In the genomic region with DNA sequence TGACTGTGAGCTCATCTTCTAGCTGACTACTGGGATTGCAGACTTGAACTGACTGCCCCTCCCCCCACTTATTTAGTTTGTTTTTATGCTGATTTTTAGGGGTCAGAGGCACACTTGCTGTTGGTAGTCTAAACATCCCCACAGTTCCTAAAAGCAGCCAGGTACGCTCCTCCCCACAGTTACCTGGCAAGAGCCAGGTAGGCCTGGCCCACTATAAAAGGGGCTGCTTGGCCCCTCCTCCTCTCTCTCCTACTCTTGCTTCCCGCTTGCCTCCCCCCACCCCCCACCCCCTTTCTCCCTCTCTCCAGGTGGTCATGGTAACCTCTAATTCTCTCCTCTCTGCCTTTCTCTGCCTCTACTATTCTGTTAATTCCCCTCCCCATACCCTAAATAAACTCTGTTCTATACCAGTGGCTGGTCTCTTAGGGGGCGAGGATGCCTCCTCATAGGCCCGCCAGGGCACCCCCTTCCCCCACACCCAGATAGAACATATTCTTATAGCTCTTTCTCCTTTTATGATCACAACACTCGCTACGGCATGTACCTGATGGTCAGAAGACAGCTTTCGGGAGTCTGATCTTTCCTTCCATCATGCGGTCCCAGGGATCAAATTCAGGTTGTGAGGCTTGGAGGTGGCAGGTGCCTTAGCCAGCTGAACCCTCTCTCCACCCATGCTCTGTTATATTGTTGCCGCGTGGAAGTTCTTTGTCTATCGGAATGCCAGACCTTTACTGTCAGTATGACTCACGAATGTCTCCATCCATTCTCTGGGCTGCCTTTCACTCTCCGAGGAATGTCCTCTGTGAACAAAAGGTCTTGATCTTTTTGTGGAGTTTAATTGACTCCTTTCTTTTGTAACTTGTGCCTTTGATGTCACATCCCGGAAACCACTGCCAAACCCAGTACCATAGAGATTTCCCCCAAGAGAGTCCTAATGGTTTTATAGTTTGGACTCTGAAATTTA, we compare ENCODE assay signal across 9 mouse cellular contexts. TPM values are rescaled to one million over a fixed set of nuclear protein-coding genes. Genes with fewer than 3 reads are reported as not detected.
DNase-seq lines count a peak whose midpoint lies in the region; ATAC-seq and TF ChIP-seq lines count a peak whose summit lies in the region.
"Had no signal": no experiment of that assay in that cellular context is flagged by ENCODE, and none has a peak within 500 bp of the region (broad histone marks: within the 10 kb centered on the region; RNA-seq: fewer than 3 reads in every experiment).

No protein-coding gene starts in this region.

- ATAC-seq in lung, embryonic 15.5 days (ENCODE audit: borderline replicate concordance, extremely low read depth, low FRiP score, low TSS enrichment), result peak; percentile 31; the same call in 1 of the 2 replicates
- ATAC-seq in embryonic facial prominence, embryonic 13.5 days (ENCODE audit: insufficient number of reproducible peaks, insufficient read depth, low FRiP score, low TSS enrichment, low read depth), result 0 out of 2 replicates have a peak, but pooled peaks have one; percentile 22
- ATAC-seq in kidney, embryonic 16.5 days (ENCODE audit: low FRiP score, low TSS enrichment), result no peak

- peaks cover 15% of the 10 kb centered on the region for H3K36me3 ChIP-seq in lung, embryonic 15.5 days
- peaks cover 19% of the 10 kb centered on the region for H3K36me3 ChIP-seq in embryonic facial prominence, embryonic 13.5 days
- peaks cover 43% of the 10 kb centered on the region for H3K36me3 ChIP-seq in limb, embryonic 10.5 days
- 0 out of 2 replicates have a peak, but pooled peaks cover 11% of the 10 kb centered on the region for H3K36me3 ChIP-seq in kidney, embryonic 16.5 days (ENCODE audit: insufficient read depth, low read length)

- no peaks in the 10 kb centered on the region for H3K9me3 ChIP-seq in lung, embryonic 15.5 days
- no peaks in the 10 kb centered on the region for H3K9me3 ChIP-seq in embryonic facial prominence, embryonic 13.5 days
- H3K9me3 ChIP-seq in limb, embryonic 10.5 days (replicated peaks), result no peaks in the 10 kb centered on the region
- no peaks in the 10 kb centered on the region for H3K9me3 ChIP-seq in kidney, embryonic 16.5 days (ENCODE audit: low read length)

- no peak for TF ChIP-seq POLR2A in lung, adult 2 months (IDR thresholded peaks at IDR 0.05; ENCODE audit: borderline replicate concordance, extremely low read depth, low read depth, low read length)

- 43% methylated on average over 14 of the region's 14 CpGs for WGBS in lung, embryonic 15.5 days
- 46% methylated on average over 14 of the region's 14 CpGs for WGBS in lung, adult 2 months
- 28% methylated on average over 14 of the region's 14 CpGs for WGBS in embryonic facial prominence, embryonic 13.5 days
- WGBS in limb, embryonic 10.5 days, result 31% methylated on average over 14 of the region's 14 CpGs
- WGBS in kidney, embryonic 16.5 days, result 30% methylated on average over 14 of the region's 14 CpGs

- no peak for DNase-seq in lung, adult 2 months
- no peak for DNase-seq in limb, embryonic 10.5 days (ENCODE audit: low spot score)
- DNase-seq in retina, embryonic 14.5 days (ENCODE audit: low spot score), result peak; percentile 21
- no peak for DNase-seq in spleen, postnatal 4 days (ENCODE audit: low spot score in 2 of 2)
- DNase-seq in heart, adult 8-10 months (ENCODE audit: low spot score), result no peak

- H3K4me2 ChIP-seq in lung, embryonic 15.5 days, result peak overlapping the region; percentile 9; the same call in 1 of the 2 replicates
- no peak overlapping the region for H3K4me2 ChIP-seq in embryonic facial prominence, embryonic 13.5 days
- no peak overlapping the region for H3K4me2 ChIP-seq in kidney, embryonic 16.5 days (replicated peaks; ENCODE audit: low read depth, low read length)

- H3K4me3 ChIP-seq in lung, embryonic 15.5 days, result no peak overlapping the region
- H3K4me3 ChIP-seq in lung, adult 2 months (replicated peaks; ENCODE audit: extremely low read depth, low read depth, low read length), result no peak overlapping the region
- H3K4me3 ChIP-seq in embryonic facial prominence, embryonic 13.5 days, result no peak overlapping the region
- H3K4me3 ChIP-seq in limb, embryonic 10.5 days, result no peak overlapping the region
- no peak overlapping the region for H3K4me3 ChIP-seq in kidney, embryonic 16.5 days (ENCODE audit: low read length)
- H3K4me3 ChIP-seq: erythroblast, embryonic 14.5 days had no signal

- no peak for TF ChIP-seq CTCF in lung, adult 2 months (IDR thresholded peaks at IDR 0.05; ENCODE audit: insufficient read depth, low read length)

- H3K27ac ChIP-seq in lung, embryonic 15.5 days, result peak overlapping the region; percentile 80
- H3K27ac ChIP-seq in embryonic facial prominence, embryonic 13.5 days, result no peak overlapping the region
- 0 out of 2 replicates have a peak overlapping the region, but pooled peaks have one; percentile 31 for H3K27ac ChIP-seq in limb, embryonic 10.5 days
- H3K27ac ChIP-seq in kidney, embryonic 16.5 days (ENCODE audit: low read length), result no peak overlapping the region

- H3K4me1 ChIP-seq in lung, embryonic 15.5 days, result peaks cover 36% of the 10 kb centered on the region
- peaks cover 20% of the 10 kb centered on the region for H3K4me1 ChIP-seq in lung, adult 2 months (ENCODE audit: control insufficient read depth, insufficient read depth, low read length)
- H3K4me1 ChIP-seq in embryonic facial prominence, embryonic 13.5 days, result peaks cover 15% of the 10 kb centered on the region
- peaks cover 20% of the 10 kb centered on the region for H3K4me1 ChIP-seq in limb, embryonic 10.5 days
- H3K4me1 ChIP-seq in kidney, embryonic 16.5 days (ENCODE audit: insufficient read depth, low read length), result peaks cover 17% of the 10 kb centered on the region; the same call in 1 of the 2 replicates

- no peak overlapping the region for H3K9ac ChIP-seq in lung, embryonic 15.5 days
- no peak overlapping the region for H3K9ac ChIP-seq in embryonic facial prominence, embryonic 13.5 days
- no peak overlapping the region for H3K9ac ChIP-seq in kidney, embryonic 16.5 days (replicated peaks; ENCODE audit: low read length)

- H3K27me3 ChIP-seq in lung, embryonic 15.5 days, result no peaks in the 10 kb centered on the region
- no peaks in the 10 kb centered on the region for H3K27me3 ChIP-seq in embryonic facial prominence, embryonic 13.5 days
- H3K27me3 ChIP-seq in limb, embryonic 10.5 days (ENCODE audit: low read depth, poor library complexity, severe bottlenecking), result no peaks in the 10 kb centered on the region
- no peaks in the 10 kb centered on the region for H3K27me3 ChIP-seq in kidney, embryonic 16.5 days (ENCODE audit: insufficient read depth, low read length)

RNA-seq across cellular contexts. Expression of gene Manbal, which starts 8.7 kb away (rescaled TPM):
- 83.9 and 89.4 TPM in 2 replicates for polyA plus RNA-seq in lung, embryonic 15.5 days (2015; fragmentation: Nextera tagmentation; extraction: Ambion mirVana)
- polyA plus RNA-seq in lung, adult 2 months (2012; rRNA removed), result 85.5 and 108 TPM in 2 replicates
- 80.6 and 90.9 TPM in 2 replicates for polyA plus RNA-seq in embryonic facial prominence, embryonic 13.5 days (2015; fragmentation: Nextera tagmentation; extraction: Ambion mirVana)
- polyA plus RNA-seq in limb, embryonic 10.5 days (2016; fragmentation: Nextera tagmentation; extraction: Ambion mirVana), result 70.0 and 70.9 TPM in 2 replicates
- 82.5 and 83.7 TPM in 2 replicates for polyA plus RNA-seq in kidney, embryonic 16.5 days (2015; fragmentation: Nextera tagmentation; extraction: Ambion mirVana)
- 10 to 100 TPM; 19.6 to 24.3 (median 22.9) TPM for total RNA-seq in heart, adult 8-10 months (2022)

RNA-seq across cellular contexts. Expression of gene Ghrh, which starts 28.8 kb away (rescaled TPM):
- polyA plus RNA-seq in lung, embryonic 15.5 days (2015; fragmentation: Nextera tagmentation; extraction: Ambion mirVana), result not detected in 2 replicates
- not detected in 2 replicates for polyA plus RNA-seq in lung, adult 2 months (2012; rRNA removed)
- polyA plus RNA-seq in embryonic facial prominence, embryonic 13.5 days (2015; fragmentation: Nextera tagmentation; extraction: Ambion mirVana), result 1.3 TPM in 1 of 2 replicates, not detected in the other
- polyA plus RNA-seq in limb, embryonic 10.5 days (2016; fragmentation: Nextera tagmentation; extraction: Ambion mirVana), result not detected in 2 replicates
- polyA plus RNA-seq in kidney, embryonic 16.5 days (2015; fragmentation: Nextera tagmentation; extraction: Ambion mirVana), result not detected in 2 replicates
- not detected for total RNA-seq in heart, adult 8-10 months (2022)
- polyA plus RNA-seq: erythroblast, embryonic 14.5 days had no signal

RNA-seq across cellular contexts. Expression of gene Src, which starts 42.2 kb away (rescaled TPM):
- 24.0 and 24.8 TPM in 2 replicates for polyA plus RNA-seq in lung, embryonic 15.5 days (2015; fragmentation: Nextera tagmentation; extraction: Ambion mirVana)
- polyA plus RNA-seq in lung, adult 2 months (2012; rRNA removed), result 59.8 and 62.3 TPM in 2 replicates
- 21.5 and 22.1 TPM in 2 replicates for polyA plus RNA-seq in embryonic facial prominence, embryonic 13.5 days (2015; fragmentation: Nextera tagmentation; extraction: Ambion mirVana)
- 21.7 and 26.2 TPM in 2 replicates for polyA plus RNA-seq in limb, embryonic 10.5 days (2016; fragmentation: Nextera tagmentation; extraction: Ambion mirVana)
- 16.9 and 17.3 TPM in 2 replicates for polyA plus RNA-seq in kidney, embryonic 16.5 days (2015; fragmentation: Nextera tagmentation; extraction: Ambion mirVana)
- 1 to 10 TPM; 3.2 to 4.9 (median 3.7) TPM for total RNA-seq in heart, adult 8-10 months (2022)

Comparison
In these comparisons a context has a peak if more than half of its experiments do, and no peak if none do; other contexts are left out.
1. H3K27ac ChIP-seq: peak in lung, embryonic 15.5 days (single experiment) and limb, embryonic 10.5 days (single experiment); none in embryonic facial prominence, embryonic 13.5 days (single experiment) and kidney, embryonic 16.5 days (single experiment).